Mouse (Mus musculus) brain, embryonic 14.5 days (tissue): ENCODE results near the gene Cd209f. TPM values are rescaled to one million over a fixed set of nuclear protein-coding genes. Genes with fewer than 3 reads are reported as not detected.
"Not testable (repeated sequence)": the region's sequence is repeated elsewhere in the genome, so short reads cannot be mapped to it uniquely, and the experiment has no call there.

ENCODE experiments used
- DNase-seq: peaks from one replicate; pipeline ENCODE4 v3.0.0-alpha.2; 2011; ENCODE audit warnings: low read depth
- CTCF ChIP-seq: fragments of 200-500 bp; IDR thresholded peaks from 2 replicates; pipeline ENCODE4 v1.5.1; 2012; ENCODE audit warnings: inconsistent platforms, mild to moderate bottlenecking, moderate library complexity, borderline replicate concordance; ENCODE audit not compliant: insufficient read depth, insufficient read length; ENCODE audit errors: extremely low read depth
- POLR2A ChIP-seq: fragments of 200-500 bp; IDR thresholded peaks from 2 replicates; pipeline ENCODE4 v1.6.1; 2012; ENCODE audit warnings: mild to moderate bottlenecking, inconsistent platforms, borderline replicate concordance; ENCODE audit not compliant: poor library complexity, insufficient read depth, insufficient read length, severe bottlenecking; ENCODE audit errors: extremely low read depth
- polyA plus RNA-seq: library from polyadenylated mRNA; depleted of rRNA; stranded (reverse); fragments of >200 nt; gene quantifications from 2 replicates; pipeline ENCODE4 v1.2.3, GENCODE M21; 2012; rRNA removed

The Cd209f gene
- polyA plus RNA-seq, result 0.07 TPM in 1 of 2 replicates, not detected in the other

DNA sequence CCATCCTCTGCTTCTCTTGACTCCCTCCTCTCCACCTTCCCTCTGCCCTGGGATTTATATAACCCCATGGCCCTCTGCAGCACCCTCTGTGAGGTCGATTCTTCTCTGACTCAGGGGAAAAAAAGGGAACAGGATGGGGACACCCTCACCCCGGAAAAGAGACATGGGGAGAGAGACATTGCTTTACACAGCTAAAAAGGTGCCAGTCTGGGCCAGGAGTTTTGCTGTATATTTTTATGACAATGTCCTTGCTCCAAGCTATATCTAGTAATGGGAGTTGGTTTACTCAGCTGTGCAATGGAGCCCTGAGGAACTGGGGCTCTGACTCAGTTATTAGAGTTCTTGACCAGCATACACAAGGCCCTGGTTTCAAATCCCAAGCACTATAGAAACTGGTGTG is at the start of gene Cd209f:
TSS of gene Cd209f (minus strand) at position 101 of the 400 bp plus-strand sequence.
- not testable (repeated sequence) for DNase-seq

DNA sequence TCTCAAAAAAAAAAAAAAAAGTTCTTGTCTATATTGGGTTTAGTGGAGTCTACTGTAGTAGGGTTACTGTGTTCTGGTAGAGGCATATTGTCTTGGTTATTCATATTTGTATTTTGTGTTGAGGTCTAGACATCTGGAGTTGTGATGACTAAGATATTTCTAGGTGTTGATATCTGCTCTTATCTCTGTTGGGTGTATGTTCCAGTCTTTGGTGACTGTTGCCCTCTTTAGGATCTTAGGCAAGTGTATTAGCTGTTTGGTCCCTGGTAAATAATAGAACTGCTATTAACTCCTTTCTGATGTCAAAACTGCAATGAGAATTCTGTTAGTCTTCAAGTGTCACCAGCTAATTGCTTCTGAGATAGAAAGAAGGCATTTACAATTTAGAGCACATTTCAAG is 49.2 kb upstream of the Cd209f start:
- no peak for DNase-seq
- TF ChIP-seq POLR2A, result no peak
- TF ChIP-seq CTCF, result no peak

DNA sequence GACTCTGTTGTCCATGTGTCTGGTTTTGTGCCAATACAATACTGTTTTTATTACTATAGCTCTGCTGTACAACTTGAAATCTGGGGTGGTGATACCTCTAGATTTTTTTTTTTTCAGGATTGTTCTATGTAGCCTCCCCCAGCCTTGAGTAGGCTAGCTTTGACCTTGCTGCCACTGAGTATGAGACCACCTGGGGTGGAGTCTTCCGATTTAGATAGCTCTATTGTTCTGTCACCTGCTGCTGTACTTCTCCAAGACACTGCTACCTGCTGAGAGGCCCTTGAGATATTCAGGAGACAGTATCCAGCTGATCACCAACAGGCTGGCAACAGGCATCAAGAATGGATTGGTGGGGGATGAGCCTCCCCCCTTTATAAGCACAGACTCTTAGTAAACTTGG is 41.6 kb upstream of the Cd209f start:
- DNase-seq, result no peak
- TF ChIP-seq CTCF, result no peak
- TF ChIP-seq POLR2A, result no peak

DNA sequence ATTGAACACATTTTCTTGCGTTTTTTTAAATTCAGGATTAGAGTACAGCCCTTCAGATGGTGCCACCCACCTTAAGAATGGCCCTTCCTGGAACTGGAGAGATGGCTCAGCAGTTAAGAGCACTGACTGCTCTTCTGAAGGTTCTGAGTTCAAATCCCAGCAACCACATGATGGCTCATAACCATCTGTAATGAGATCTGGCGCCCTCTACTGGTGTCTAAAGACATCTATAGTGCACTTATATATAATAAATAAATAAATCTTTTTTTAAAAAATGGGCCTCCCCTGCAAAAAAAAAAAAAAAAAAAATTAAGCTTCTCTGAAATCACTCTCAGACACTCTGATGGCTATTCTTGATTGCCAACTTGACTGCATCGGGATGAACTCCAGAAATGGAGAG is 36.1 kb upstream of the Cd209f start:
- peak; percentile 30 for DNase-seq
- TF ChIP-seq POLR2A (no peak), CTCF (no peak)

DNA sequence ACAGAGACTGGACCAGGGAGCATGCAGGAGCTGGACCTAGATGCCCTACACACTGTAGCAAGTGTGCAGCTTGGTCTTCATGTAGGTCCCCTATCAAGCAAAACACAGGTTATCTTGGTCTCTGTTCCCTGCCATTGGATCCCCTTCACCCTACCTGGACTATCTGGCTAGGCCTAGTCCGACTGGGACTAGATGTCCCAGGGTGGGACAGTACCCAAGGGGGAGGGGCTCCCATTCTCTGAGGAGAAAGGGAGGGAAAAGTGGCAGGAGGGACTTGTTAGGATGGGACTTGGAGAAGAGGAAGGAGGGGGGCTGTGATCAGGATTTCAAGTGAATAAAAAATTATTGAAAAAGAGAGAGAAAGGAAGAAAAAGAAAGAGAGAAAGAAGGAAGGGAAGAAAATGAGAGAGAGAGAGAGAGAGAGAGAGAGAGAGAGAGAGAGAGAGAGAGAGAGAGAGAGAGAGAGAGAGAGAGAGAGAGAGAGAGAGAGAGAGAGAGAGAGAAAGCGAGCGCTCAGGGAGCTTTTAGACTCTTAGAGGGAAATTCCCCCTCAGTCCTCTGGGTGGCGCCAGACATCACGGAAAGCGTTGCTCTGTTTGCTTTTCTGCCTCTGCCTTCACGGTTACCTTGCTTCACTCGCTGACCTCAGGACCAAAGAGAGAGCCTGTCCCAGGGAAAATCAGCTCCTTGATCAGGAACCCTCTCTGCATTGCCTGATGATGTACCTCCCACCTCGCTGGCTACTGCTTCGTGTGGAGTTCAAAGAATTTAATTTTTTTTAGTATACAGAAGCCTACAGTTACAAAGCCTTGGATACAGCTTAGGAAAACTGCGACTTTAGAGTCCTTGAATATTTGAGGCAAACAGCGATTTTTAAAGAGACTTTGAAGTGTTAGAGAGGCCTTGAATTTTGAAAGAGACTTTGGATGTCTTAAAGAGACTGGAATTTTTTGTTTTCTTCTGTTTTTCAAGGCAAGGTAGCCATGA is 34.3 kb upstream of the Cd209f start:
- DNase-seq, result peak; percentile 85
- TF ChIP-seq CTCF (peak; percentile 98), POLR2A (no peak)

DNA sequence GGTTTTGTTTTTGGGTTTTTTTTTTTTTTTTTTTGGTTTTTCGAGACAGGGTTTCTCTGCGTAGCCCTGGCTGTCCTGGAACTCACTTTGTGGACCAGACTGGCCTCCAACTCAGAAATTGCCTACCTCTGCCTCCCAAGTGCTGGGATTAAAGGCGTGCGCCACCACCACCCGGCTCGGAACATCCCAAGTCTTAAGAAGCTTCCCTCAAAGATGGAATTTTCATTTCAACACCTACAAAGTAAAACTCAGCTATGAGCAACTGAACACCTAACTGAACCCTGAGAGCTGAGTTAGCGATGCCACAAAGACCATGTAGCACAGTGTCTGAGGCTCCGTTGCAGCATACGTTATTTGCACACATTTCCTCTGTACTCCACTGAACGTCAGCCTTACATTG is 28.2 kb upstream of the Cd209f start, which contains the start of gene Cd209g:
TSS of gene Cd209g (plus strand) at position 301 of the 400 bp plus-strand sequence.
- DNase-seq, result no peak
- no peak for TF ChIP-seq POLR2A
- TF ChIP-seq CTCF, result no peak

DNA sequence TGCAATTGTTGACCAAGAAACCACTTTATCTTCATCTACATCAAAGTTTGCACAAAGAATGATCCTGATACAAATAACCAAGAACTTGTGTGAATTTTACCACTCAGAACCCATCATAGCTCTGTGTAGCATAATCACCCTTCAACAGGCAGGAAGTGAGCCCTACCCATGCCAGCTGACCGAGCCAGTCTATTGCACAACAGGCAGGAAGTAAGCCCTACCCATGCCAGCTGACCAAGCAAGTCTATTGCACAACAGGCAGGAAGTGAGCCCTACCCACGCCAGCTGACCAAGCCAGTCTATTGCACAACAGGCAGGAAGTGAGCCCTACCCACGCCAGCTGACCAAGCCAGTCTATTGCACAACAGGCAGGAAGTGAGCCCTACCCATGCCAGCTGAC is 17.1 kb downstream of the Cd209f start:
- not testable (repeated sequence) for DNase-seq

DNA sequence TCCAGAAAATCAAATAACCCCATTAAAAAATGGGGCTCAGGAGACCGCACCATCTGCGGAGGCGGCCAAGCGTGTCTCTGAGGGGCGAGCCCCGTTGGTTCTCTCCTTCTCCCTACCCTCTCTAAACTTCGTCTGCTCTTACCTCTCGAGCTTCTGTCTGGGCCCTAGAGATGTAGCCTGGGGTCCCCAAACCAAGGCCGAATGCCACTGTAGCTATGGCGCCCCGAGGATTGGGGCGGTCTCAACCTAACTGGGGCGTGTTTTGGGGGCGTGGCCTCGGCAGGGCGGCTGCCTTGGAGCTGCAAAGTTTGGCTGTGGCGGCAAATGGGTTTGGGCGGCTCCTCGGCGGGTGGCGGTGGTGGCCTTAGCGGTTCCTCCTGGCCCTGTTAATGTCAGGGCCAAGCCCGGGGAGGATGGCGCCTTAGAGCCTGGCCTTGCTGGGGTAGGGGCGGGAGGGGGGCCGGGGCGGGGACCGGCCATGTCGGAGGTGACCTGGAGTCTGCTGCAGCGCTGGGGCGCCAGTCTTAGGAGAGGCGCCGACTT is 18.4 kb downstream of the Cd209f start:
- not testable (repeated sequence) for DNase-seq

Other genes starting within 250 kb of the Cd209f start
- gene Cd209d, start 227.3 kb downstream of the Cd209f start, polyA plus RNA-seq, result not detected in 2 replicates
- not detected in 2 replicates for gene Cd209b, start 179.0 kb downstream of the Cd209f start, polyA plus RNA-seq
- 0.05 and 0.15 TPM in 2 replicates for gene Cd209c, start 151.1 kb downstream of the Cd209f start, polyA plus RNA-seq
- 0.08 TPM in 1 of 2 replicates, not detected in the other for gene Cd209g, start 28.3 kb upstream of the Cd209f start, polyA plus RNA-seq
- 80.8 and 107 TPM in 2 replicates for gene Evi5l, start 60.7 kb upstream of the Cd209f start, polyA plus RNA-seq
- 32.7 and 82.9 TPM in 2 replicates for gene Prr36, start 111.6 kb upstream of the Cd209f start, polyA plus RNA-seq
- not detected in 2 replicates for gene Lrrc8e, start 121.0 kb upstream of the Cd209f start, polyA plus RNA-seq
- gene Map2k7, start 132.9 kb upstream of the Cd209f start, polyA plus RNA-seq, result 58.7 and 63.5 TPM in 2 replicates
- gene Gm49320, start 133.0 kb upstream of the Cd209f start, polyA plus RNA-seq, result 4.3 and 5.6 TPM in 2 replicates
- gene Tgfbr3l, start 142.4 kb upstream of the Cd209f start, polyA plus RNA-seq, result 47.4 and 61.4 TPM in 2 replicates
- gene Snapc2, start 147.2 kb upstream of the Cd209f start, polyA plus RNA-seq, result 65.5 and 75.9 TPM in 2 replicates
- 399 and 499 TPM in 2 replicates for gene Ctxn1, start 153.4 kb upstream of the Cd209f start, polyA plus RNA-seq
- 76.3 and 92.6 TPM in 2 replicates for gene Timm44, start 170.1 kb upstream of the Cd209f start, polyA plus RNA-seq
- gene Ccl25, start 219.4 kb upstream of the Cd209f start, polyA plus RNA-seq, result 14.0 and 14.8 TPM in 2 replicates
- 55.8 and 63.9 TPM in 2 replicates for gene Elavl1, start 219.6 kb upstream of the Cd209f start, polyA plus RNA-seq